Mouse (Mus musculus) stomach, postnatal 0 days (tissue): ENCODE data around the gene Trim66. TPM values are rescaled to one million over a fixed set of nuclear protein-coding genes. Genes with fewer than 3 reads are reported as not detected.

Source experiments
- ATAC-seq: fragments of 200-750 bp; cut with Nextera tagmentation; 2 replicates; pipeline ENCODE4 v1.8.0; 2017; ENCODE audit not compliant: low FRiP score, low TSS enrichment
- DNase-seq: peaks from one replicate; pipeline ENCODE4 v3.0.0-alpha.2; 2016; ENCODE audit warnings: low spot score
- H3K27ac ChIP-seq: fragments of 300-500 bp; sonication (generic); replicated peaks from 2 replicates; pipeline ENCODE4 v1.5.1; 2014; ENCODE audit warnings: mild to moderate bottlenecking, control low read depth
- H3K27me3 ChIP-seq: fragments of 300-500 bp; sonication (generic); 2 replicates; pipeline ENCODE4 v1.6.1; 2014; ENCODE audit warnings: low read length; ENCODE audit not compliant: control insufficient read depth, insufficient read depth
- H3K36me3 ChIP-seq: fragments of 300-500 bp; sonication (generic); 2 replicates; pipeline ENCODE4 v1.6.1; 2014; ENCODE audit warnings: low read length, mixed read lengths; ENCODE audit not compliant: control insufficient read depth, insufficient read depth
- H3K4me1 ChIP-seq: fragments of 300-500 bp; sonication (generic); replicated peaks from 2 replicates; pipeline ENCODE4 v1.6.1; 2014; ENCODE audit warnings: antibody characterized with exemption; ENCODE audit not compliant: control insufficient read depth, insufficient read depth
- H3K4me2 ChIP-seq: fragments of 300-500 bp; sonication (generic); replicated peaks from 2 replicates; pipeline ENCODE4 v1.6.1; 2014; ENCODE audit warnings: low read depth, mild to moderate bottlenecking, control low read depth, moderate library complexity
- H3K4me3 ChIP-seq: fragments of 300-500 bp; sonication (generic); 2 replicates; pipeline ENCODE4 v1.5.1; 2014; ENCODE audit warnings: low read depth, low read length, control low read depth
- H3K9ac ChIP-seq: fragments of 300-500 bp; sonication (generic); 2 replicates; pipeline ENCODE4 v1.6.1; 2014; ENCODE audit warnings: mild to moderate bottlenecking, low read length, control low read depth, mixed read lengths
- H3K9me3 ChIP-seq: fragments of 300-500 bp; sonication (generic); 2 replicates; pipeline ENCODE4 v1.6.1; 2016; ENCODE audit warnings: low read length; ENCODE audit not compliant: control insufficient read depth
- CTCF ChIP-seq: IDR thresholded peaks from 2 replicates; pipeline ENCODE4 v1.5.1; 2016; ENCODE audit warnings: antibody characterized with exemption, low read depth, mild to moderate bottlenecking, moderate library complexity
- EP300 ChIP-seq: optimal IDR thresholded peaks from 2 replicates; pipeline ENCODE3; 2016; ENCODE audit warnings: antibody characterized with exemption
- WGBS: fragments of 180-500 bp; shearing (Covaris S2); extraction: QIAGEN DNeasy Blood & Tissue Kit; methylation state at CpG from one replicate; pipeline ENCODE4 v1.1.7; 2014; 5-methylcytosine and 5-hydroxymethylcytosine counted together
- polyA plus RNA-seq: library from polyadenylated mRNA; unstranded; fragments of >200 nt; fragmentation: Nextera tagmentation; extraction: Ambion mirVana; gene quantifications from 2 replicates; pipeline ENCODE4 v1.2.1, GENCODE M21; 2015

Trim66 gene
- polyA plus RNA-seq, 1 experiment from 2014 or later = 0.02 TPM

- H3K27me3 ChIP-seq = no peaks in the 10 kb centered on the region
- H3K4me2 ChIP-seq = no peak overlapping the region
- H3K4me3 ChIP-seq = no peak overlapping the region
- H3K9me3 ChIP-seq = no peaks in the 10 kb centered on the region
- H3K36me3 ChIP-seq = peaks cover 19% of the 10 kb centered on the region
- H3K9ac ChIP-seq = no peak overlapping the region
- no peak for DNase-seq
- TF ChIP-seq CTCF (no peak), EP300 (no peak)
- no peaks in the 10 kb centered on the region for H3K4me1 ChIP-seq
- H3K27ac ChIP-seq = peak overlapping the region; percentile 24; the same call in 1 of the 2 replicates
- 87% methylated on average over 10 of the region's 10 CpGs for WGBS
- ATAC-seq = no peak
These were observed 33.9 kb upstream of the Trim66 start for GRCm38 (mm10) chr7:109541609-109542363.

GRCm38 (mm10) chr7:109540902-109541301 is 33.0 kb upstream of the Trim66 start:
- Histone ChIP-seq H3K36me3 (peaks cover 19% of the 10 kb centered on the region), H3K27me3 (no peaks in the 10 kb centered on the region), H3K4me3 (no peak overlapping the region), H3K9ac (no peak overlapping the region), H3K27ac (no peak overlapping the region), H3K9me3 (no peaks in the 10 kb centered on the region), H3K4me2 (no peak overlapping the region), H3K4me1 (no peaks in the 10 kb centered on the region)
- no peak for DNase-seq
- TF ChIP-seq EP300 (no peak), CTCF (no peak)
- ATAC-seq = no peak

GRCm38 (mm10) chr7:109536451-109536946 is 28.6 kb upstream of the Trim66 start:
- DNase-seq (peak; percentile 49), ATAC-seq (peak; percentile 72)
- Histone ChIP-seq H3K4me2 (no peak overlapping the region), H3K27ac (peak overlapping the region; percentile 82), H3K36me3 (peaks cover 11% of the 10 kb centered on the region), H3K27me3 (no peaks in the 10 kb centered on the region), H3K4me1 (no peaks in the 10 kb centered on the region), H3K9me3 (no peaks in the 10 kb centered on the region), H3K4me3 (no peak overlapping the region), H3K9ac (no peak overlapping the region)
- 51% methylated on average over 4 of the region's 4 CpGs for WGBS
- TF ChIP-seq CTCF = no peak
- TF ChIP-seq EP300 = no peak

GRCm38 (mm10) chr7:109534921-109535320 is 27.0 kb upstream of the Trim66 start:
- peaks cover 9% of the 10 kb centered on the region for H3K36me3 ChIP-seq

GRCm38 (mm10) chr7:109533888-109534287 is 26.0 kb upstream of the Trim66 start:
- H3K36me3 ChIP-seq = peaks cover 8% of the 10 kb centered on the region
- H3K9ac ChIP-seq = no peak overlapping the region
- TF ChIP-seq EP300 = no peak
- no peak for TF ChIP-seq CTCF
- H3K4me3 ChIP-seq = no peak overlapping the region
- H3K27me3 ChIP-seq = no peaks in the 10 kb centered on the region
- H3K9me3 ChIP-seq = no peaks in the 10 kb centered on the region
- H3K4me2 ChIP-seq = no peak overlapping the region
- no peak for DNase-seq
- WGBS = 86% methylated on average over 4 of the region's 4 CpGs
- no peak overlapping the region for H3K27ac ChIP-seq
- no peaks in the 10 kb centered on the region for H3K4me1 ChIP-seq
- ATAC-seq = no peak

More at GRCm38 (mm10) chr7:109534921-109535320, 27.0 kb upstream of the Trim66 start:
- Histone ChIP-seq H3K4me3 (no peak overlapping the region), H3K4me1 (no peaks in the 10 kb centered on the region), H3K9ac (no peak overlapping the region), H3K27ac (no peak overlapping the region), H3K27me3 (no peaks in the 10 kb centered on the region), H3K9me3 (no peaks in the 10 kb centered on the region), H3K4me2 (no peak overlapping the region)
- TF ChIP-seq CTCF = no peak
- no peak for TF ChIP-seq EP300
- 89% methylated on average over 3 of the region's 3 CpGs for WGBS
- ATAC-seq (no peak), DNase-seq (no peak)

- Histone ChIP-seq H3K4me2 (no peak overlapping the region), H3K4me1 (no peaks in the 10 kb centered on the region), H3K27me3 (no peaks in the 10 kb centered on the region), H3K27ac (no peak overlapping the region; the same call in 1 of the 2 replicates), H3K9me3 (no peaks in the 10 kb centered on the region), H3K9ac (no peak overlapping the region), H3K4me3 (no peak overlapping the region), H3K36me3 (peaks cover 8% of the 10 kb centered on the region)
- WGBS = 78% methylated on average over 4 of the region's 4 CpGs
- DNase-seq = no peak
- ATAC-seq = no peak
- TF ChIP-seq CTCF = peak; percentile 20; the same call in 1 of the 2 replicates
- TF ChIP-seq EP300 = no peak
These were observed 25.2 kb upstream of the Trim66 start for GRCm38 (mm10) chr7:109533129-109533528.
